Mouse (Mus musculus): ENCODE data around the gene Sp4. TPM values are rescaled to one million over a fixed set of nuclear protein-coding genes. Genes with fewer than 3 reads are reported as not detected.

The Sp4 gene
- total and polyA plus RNA-seq, 3 experiments: 12.7 to 38.6 (median 14.9) TPM

DNA sequence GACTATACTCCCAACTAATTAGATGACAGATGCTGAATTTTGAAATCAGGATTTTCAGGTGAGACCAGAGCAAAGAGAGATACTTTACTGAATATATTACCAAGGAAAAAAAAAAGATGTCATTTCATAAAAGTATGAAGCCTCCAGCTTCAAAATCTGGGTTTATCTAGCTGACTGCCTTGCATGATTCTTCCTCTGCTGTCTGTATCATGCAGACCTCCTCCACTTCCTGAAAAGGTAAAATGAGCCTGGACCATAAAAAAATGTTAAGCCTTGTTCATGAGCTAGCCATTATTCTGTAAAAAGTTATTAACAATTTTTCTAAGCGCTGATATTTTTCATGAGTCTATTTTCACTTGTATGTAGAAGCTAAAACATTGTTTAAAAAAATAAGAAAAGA is 5.4 kb downstream of the Sp4 start:
- DNase-seq (ENCODE audit: low spot score) (no peak), ATAC-seq (ENCODE audit: extremely low read depth, insufficient number of reproducible peaks, low FRiP score, poor library complexity, severe bottlenecking) (no peak; the same call in 1 of the 2 replicates)
- Histone ChIP-seq H3K4me3 (ENCODE audit: low read depth, low read length) (peak overlapping the region; percentile 64; the same call in 1 of the 2 replicates), H3K27me3 (ENCODE audit: insufficient read depth, low read length) (no peaks in the 10 kb centered on the region), H3K4me1 (ENCODE audit: insufficient read depth, low read depth, low read length) (peaks cover 44% of the 10 kb centered on the region), H3K9me3 (replicated peaks) (no peaks in the 10 kb centered on the region), H3K36me3 (replicated peaks) (peaks cover 19% of the 10 kb centered on the region)
- TF ChIP-seq GATA2 (IDR thresholded peaks at IDR 0.05; ENCODE audit: borderline replicate concordance, low read depth, low read length) (no peak), CTCF (IDR thresholded peaks at IDR 0.05; ENCODE audit: low read depth, low read length) (no peak), POLR2AphosphoS5 (IDR thresholded peaks at IDR 0.05; ENCODE audit: insufficient replicate concordance, low read depth, low read length) (no peak), TAL1 (conservative IDR thresholded peaks at IDR 0.05; ENCODE audit: low read depth, low read length) (no peak), GATA1 (IDR thresholded peaks at IDR 0.05; ENCODE audit: borderline replicate concordance, low read length) (no peak)

DNA sequence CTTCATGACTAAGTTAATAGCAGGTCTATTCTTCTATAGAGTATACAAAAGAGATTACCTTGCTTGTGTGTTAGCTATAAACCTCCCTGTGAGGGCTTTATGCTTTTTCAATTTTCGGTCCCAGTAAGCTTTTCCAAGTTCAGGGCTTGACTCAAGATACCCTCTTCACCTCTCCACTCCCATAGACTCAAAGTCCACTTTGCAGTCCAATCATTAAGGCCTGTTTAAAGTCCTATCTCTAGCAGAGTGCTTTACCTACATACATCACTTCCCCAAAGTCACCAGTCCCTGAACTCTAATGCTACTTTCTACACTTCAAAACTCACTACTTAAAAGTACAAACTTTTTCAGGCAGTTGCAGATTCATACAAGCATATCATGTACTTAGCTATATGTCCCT is 12.3 kb downstream of the Sp4 start:
- Histone ChIP-seq H3K27me3 (ENCODE audit: insufficient read depth, low read length) (no peaks in the 10 kb centered on the region), H3K9me3 (replicated peaks) (no peaks in the 10 kb centered on the region), H3K4me3 (ENCODE audit: low read depth, low read length) (no peak overlapping the region), H3K4me1 (ENCODE audit: insufficient read depth, low read depth, low read length) (peaks cover 2% of the 10 kb centered on the region; the same call in 1 of the 2 replicates), H3K36me3 (replicated peaks) (peaks cover 10% of the 10 kb centered on the region)
- TF ChIP-seq POLR2AphosphoS5 (IDR thresholded peaks at IDR 0.05; ENCODE audit: insufficient replicate concordance, low read depth, low read length): no peak
- TF ChIP-seq GATA1 (IDR thresholded peaks at IDR 0.05; ENCODE audit: borderline replicate concordance, low read length): no peak
- no peak for TF ChIP-seq GATA2 (IDR thresholded peaks at IDR 0.05; ENCODE audit: borderline replicate concordance, low read depth, low read length)
- TF ChIP-seq CTCF (IDR thresholded peaks at IDR 0.05; ENCODE audit: low read depth, low read length): no peak
- no peak for TF ChIP-seq TAL1 (conservative IDR thresholded peaks at IDR 0.05; ENCODE audit: low read depth, low read length)
- ATAC-seq (ENCODE audit: extremely low read depth, insufficient number of reproducible peaks, low FRiP score, poor library complexity, severe bottlenecking) (no peak), DNase-seq (ENCODE audit: low spot score) (no peak)

DNA sequence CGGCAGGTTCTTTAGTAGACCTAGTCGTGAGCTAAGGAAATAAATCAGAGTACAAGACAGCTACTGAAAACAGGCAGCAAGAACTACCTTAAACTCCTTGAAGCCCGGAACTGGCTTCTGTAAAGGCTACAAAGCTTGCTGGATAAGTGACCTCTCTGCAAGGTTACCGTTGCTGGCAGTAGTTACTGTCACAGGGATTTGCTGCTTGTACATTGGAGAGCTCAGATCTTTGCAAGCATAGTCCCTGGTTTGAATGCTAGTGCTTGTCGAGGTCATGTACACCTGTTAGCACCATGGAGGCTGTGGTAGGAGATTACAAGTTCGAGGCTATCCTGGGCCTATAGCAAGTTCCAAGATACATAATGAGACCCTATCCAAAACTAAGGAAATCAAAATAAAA is 16.1 kb downstream of the Sp4 start:
- Histone ChIP-seq H3K4me1 (ENCODE audit: insufficient read depth, low read depth, low read length) (peaks cover 2% of the 10 kb centered on the region; the same call in 1 of the 2 replicates), H3K36me3 (replicated peaks) (peaks cover 3% of the 10 kb centered on the region), H3K4me3 (ENCODE audit: low read depth, low read length) (no peak overlapping the region), H3K9me3 (replicated peaks) (no peaks in the 10 kb centered on the region), H3K27me3 (ENCODE audit: insufficient read depth, low read length) (no peaks in the 10 kb centered on the region)
- DNase-seq (ENCODE audit: low spot score): no peak
- no peak for TF ChIP-seq TAL1 (conservative IDR thresholded peaks at IDR 0.05; ENCODE audit: low read depth, low read length)
- TF ChIP-seq GATA1 (IDR thresholded peaks at IDR 0.05; ENCODE audit: borderline replicate concordance, low read length): no peak
- TF ChIP-seq POLR2AphosphoS5 (IDR thresholded peaks at IDR 0.05; ENCODE audit: insufficient replicate concordance, low read depth, low read length): no peak
- TF ChIP-seq CTCF (IDR thresholded peaks at IDR 0.05; ENCODE audit: low read depth, low read length): no peak
- no peak for TF ChIP-seq GATA2 (IDR thresholded peaks at IDR 0.05; ENCODE audit: borderline replicate concordance, low read depth, low read length)
- no peak for ATAC-seq (ENCODE audit: extremely low read depth, insufficient number of reproducible peaks, low FRiP score, poor library complexity, severe bottlenecking)

DNA sequence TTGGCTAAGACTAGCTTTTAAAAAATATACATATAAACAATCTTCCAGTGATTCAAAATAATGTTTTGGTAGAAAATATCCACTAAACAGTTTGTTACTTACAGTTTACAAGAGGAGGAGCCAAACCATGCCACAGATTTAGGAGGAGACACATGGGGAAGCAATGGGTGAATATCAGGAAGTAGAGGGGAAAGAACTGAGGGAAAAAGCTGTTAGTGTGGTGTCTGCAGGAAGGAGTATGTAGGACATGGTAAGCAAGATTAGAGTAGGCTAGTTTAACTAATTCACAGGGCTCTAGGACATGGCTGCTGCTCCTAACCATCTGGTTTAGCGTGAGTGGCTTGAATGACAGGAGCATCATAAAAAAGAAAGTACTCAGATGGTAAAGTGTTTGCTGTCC is 19.3 kb downstream of the Sp4 start:
- H3K36me3 ChIP-seq (replicated peaks): peaks cover 6% of the 10 kb centered on the region
- ATAC-seq (ENCODE audit: extremely low read depth, insufficient number of reproducible peaks, low FRiP score, poor library complexity, severe bottlenecking) (no peak), DNase-seq (ENCODE audit: low spot score) (no peak)
- H3K9me3 ChIP-seq (replicated peaks): no peaks in the 10 kb centered on the region
- no peak for TF ChIP-seq TAL1 (conservative IDR thresholded peaks at IDR 0.05; ENCODE audit: low read depth, low read length)
- TF ChIP-seq CTCF (IDR thresholded peaks at IDR 0.05; ENCODE audit: low read depth, low read length): no peak
- no peak for TF ChIP-seq GATA2 (IDR thresholded peaks at IDR 0.05; ENCODE audit: borderline replicate concordance, low read depth, low read length)
- TF ChIP-seq POLR2AphosphoS5 (IDR thresholded peaks at IDR 0.05; ENCODE audit: insufficient replicate concordance, low read depth, low read length): no peak
- TF ChIP-seq GATA1 (IDR thresholded peaks at IDR 0.05; ENCODE audit: borderline replicate concordance, low read length): no peak
- peaks cover 2% of the 10 kb centered on the region; the same call in 1 of the 2 replicates for H3K4me1 ChIP-seq (ENCODE audit: insufficient read depth, low read depth, low read length)
- no peak overlapping the region for H3K4me3 ChIP-seq (ENCODE audit: low read depth, low read length)
- no peaks in the 10 kb centered on the region for H3K27me3 ChIP-seq (ENCODE audit: insufficient read depth, low read length)

DNA sequence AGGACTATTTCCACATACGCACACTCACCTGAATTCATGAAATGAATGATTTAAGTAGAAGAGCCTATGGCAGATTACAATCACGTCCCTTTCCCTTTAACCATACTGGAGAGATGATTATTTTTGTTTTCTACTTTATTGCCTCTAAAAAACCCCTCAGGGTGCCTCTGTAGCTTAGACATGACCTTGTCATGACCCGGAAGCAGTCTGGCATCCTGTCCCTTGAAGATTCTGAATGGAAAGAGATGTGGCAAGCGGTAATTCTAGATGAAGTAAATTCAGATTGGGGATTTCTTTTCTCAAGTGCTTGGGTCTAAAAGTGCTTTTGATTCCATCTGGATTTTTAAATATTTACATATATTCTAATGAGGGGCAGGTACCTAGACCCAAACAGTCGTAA is 24.9 kb downstream of the Sp4 start:
- Histone ChIP-seq H3K27me3 (ENCODE audit: insufficient read depth, low read length) (no peaks in the 10 kb centered on the region), H3K36me3 (replicated peaks) (peaks cover 3% of the 10 kb centered on the region), H3K9me3 (replicated peaks) (no peaks in the 10 kb centered on the region), H3K4me3 (ENCODE audit: low read depth, low read length) (no peak overlapping the region), H3K4me1 (ENCODE audit: insufficient read depth, low read depth, low read length) (no peaks in the 10 kb centered on the region)
- TF ChIP-seq POLR2AphosphoS5 (IDR thresholded peaks at IDR 0.05; ENCODE audit: insufficient replicate concordance, low read depth, low read length): no peak
- no peak for TF ChIP-seq GATA1 (IDR thresholded peaks at IDR 0.05; ENCODE audit: borderline replicate concordance, low read length)
- no peak for TF ChIP-seq CTCF (IDR thresholded peaks at IDR 0.05; ENCODE audit: low read depth, low read length)
- no peak for TF ChIP-seq GATA2 (IDR thresholded peaks at IDR 0.05; ENCODE audit: borderline replicate concordance, low read depth, low read length)
- no peak for TF ChIP-seq TAL1 (conservative IDR thresholded peaks at IDR 0.05; ENCODE audit: low read depth, low read length)
- no peak for ATAC-seq (ENCODE audit: extremely low read depth, insufficient number of reproducible peaks, low FRiP score, poor library complexity, severe bottlenecking)
- no peak for DNase-seq (ENCODE audit: low spot score)

DNA sequence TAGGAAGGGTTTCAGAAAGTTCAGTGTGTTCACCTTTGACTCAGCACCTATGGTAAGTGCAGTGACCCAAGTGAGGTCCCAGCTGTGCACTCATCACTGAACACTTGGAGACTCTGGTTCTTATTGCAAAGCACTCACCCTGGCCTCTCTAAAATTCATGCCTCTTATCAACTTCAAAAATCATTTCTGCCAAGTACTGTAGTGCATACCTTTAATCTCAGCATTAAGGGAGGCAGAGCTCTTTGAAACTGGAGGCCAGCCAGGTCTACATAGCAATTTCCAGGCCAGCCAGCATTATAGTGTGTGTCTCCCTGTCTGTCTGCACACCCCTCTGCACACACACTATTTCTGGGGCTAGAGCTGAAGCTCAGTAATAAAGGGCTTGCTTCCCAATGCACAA is 36.3 kb downstream of the Sp4 start:
- TF ChIP-seq CTCF (IDR thresholded peaks at IDR 0.05; ENCODE audit: low read depth, low read length) (no peak), GATA2 (IDR thresholded peaks at IDR 0.05; ENCODE audit: borderline replicate concordance, low read depth, low read length) (no peak), TAL1 (conservative IDR thresholded peaks at IDR 0.05; ENCODE audit: low read depth, low read length) (no peak), POLR2AphosphoS5 (IDR thresholded peaks at IDR 0.05; ENCODE audit: insufficient replicate concordance, low read depth, low read length) (no peak), GATA1 (IDR thresholded peaks at IDR 0.05; ENCODE audit: borderline replicate concordance, low read length) (no peak)
- Histone ChIP-seq H3K36me3 (replicated peaks) (peaks cover 9% of the 10 kb centered on the region), H3K9me3 (replicated peaks) (no peaks in the 10 kb centered on the region), H3K4me1 (ENCODE audit: insufficient read depth, low read depth, low read length) (0 out of 2 replicates have a peak, but pooled peaks cover 2% of the 10 kb centered on the region), H3K4me3 (ENCODE audit: low read depth, low read length) (no peak overlapping the region; the same call in 1 of the 2 replicates), H3K27me3 (ENCODE audit: insufficient read depth, low read length) (no peaks in the 10 kb centered on the region)
- DNase-seq (ENCODE audit: low spot score): no peak
- no peak for ATAC-seq (ENCODE audit: extremely low read depth, insufficient number of reproducible peaks, low FRiP score, poor library complexity, severe bottlenecking)

Data from G1E (cell line).